Mouse (Mus musculus) skeletal muscle tissue, postnatal 0 days (tissue): ENCODE data around the gene Acsl5. TPM values are rescaled to one million over a fixed set of nuclear protein-coding genes. Genes with fewer than 3 reads are reported as not detected.

Experiments used
- polyA plus RNA-seq: library from polyadenylated mRNA; unstranded; fragments of >200 nt; fragmentation: Nextera tagmentation; extraction: Ambion mirVana; gene quantifications from 2 replicates; pipeline ENCODE4 v1.2.1, GENCODE M21; 2015

Acsl5 gene
- 6.9 and 13.8 TPM in 2 replicates for polyA plus RNA-seq

DNA sequence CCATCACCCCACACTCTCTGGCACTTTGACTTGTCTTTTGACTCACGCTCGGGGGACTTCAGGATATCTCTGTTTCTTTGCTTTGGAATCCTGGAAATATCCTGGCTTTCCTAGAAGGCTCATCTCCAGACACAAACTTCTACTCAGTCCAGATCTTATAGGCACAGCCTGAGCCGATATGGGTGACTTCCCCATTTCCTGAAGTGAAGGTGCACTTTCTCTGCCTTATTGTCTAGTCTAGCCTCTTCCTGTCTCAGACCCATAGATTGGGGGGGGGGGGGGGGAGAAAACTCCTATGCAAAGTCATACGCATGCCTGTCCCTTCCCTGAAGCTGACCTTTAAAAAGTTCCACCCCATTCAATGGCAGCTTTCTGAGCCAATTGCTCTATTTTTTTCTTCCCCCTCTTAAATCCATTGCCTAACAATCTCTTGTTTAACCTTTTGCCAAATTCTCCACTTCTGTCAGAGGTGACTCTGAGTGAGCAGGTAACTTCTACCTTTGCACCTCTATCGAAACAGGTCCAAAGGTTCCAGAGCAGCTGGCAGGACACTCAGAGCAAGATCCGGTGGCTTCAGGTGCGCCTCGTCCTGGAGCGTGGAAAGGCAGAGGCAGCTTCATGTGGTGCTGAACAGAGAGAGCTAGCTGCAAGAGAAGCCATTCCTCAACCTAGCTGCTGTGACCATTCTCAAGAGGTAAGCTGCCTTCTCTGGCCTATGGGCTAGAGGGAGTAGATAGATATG lies at the start of gene Acsl5:
Acsl5 (plus strand) TSS at position 556 of the 742 bp plus-strand sequence.

GRCm38 (mm10) chr19:55241186-55241645 lies 10.5 kb upstream of the Acsl5 start, which contains the start of gene Gucy2g:
Gene Gucy2g, minus strand, starts transcription at chr19:55241236.

GRCm38 (mm10) chr19:55315452-55316108 lies 63.8 kb downstream of the Acsl5 start, which contains the start of gene Zdhhc6:
Gene Zdhhc6, minus strand, starts transcription at chr19:55316032.

DNA sequence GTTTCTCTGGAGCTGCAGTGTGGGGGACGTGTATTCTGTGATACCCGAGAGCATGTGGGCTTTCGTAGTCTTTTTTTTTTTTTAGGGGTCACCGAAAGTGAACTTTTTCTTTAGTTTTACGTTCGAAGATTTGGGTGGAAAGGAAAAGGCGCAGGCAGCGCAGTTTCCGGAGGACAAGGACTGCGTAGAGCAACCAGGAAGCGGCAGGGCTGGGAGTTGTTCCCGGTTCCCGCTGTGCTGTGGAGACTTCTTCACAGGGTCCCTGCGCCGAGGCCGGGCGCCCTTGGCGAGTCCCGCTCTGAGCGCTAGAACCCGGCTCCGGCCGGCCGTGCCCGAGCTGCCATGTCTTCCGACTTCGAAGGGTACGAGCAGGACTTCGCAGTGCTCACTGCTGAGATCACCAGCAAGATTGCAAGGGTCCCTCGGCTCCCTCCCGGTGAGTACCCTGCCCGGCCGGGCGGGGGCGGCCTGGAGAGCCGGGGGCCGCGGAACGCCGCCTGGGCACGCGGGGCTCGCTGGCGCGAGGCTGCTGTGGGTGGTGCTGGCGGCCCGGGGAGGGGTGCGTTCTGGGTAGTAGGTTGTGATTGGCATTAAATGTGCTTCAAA lies 64.5 kb downstream of the Acsl5 start, which contains the start of gene Vti1a:
Vti1a (plus strand) TSS at position 187 of the 606 bp plus-strand sequence.

Other genes with a start within 250 kb of the Acsl5 start
- 19.1 and 22.5 TPM in 2 replicates for gene Gpam, start 124.7 kb upstream of the Acsl5 start, polyA plus RNA-seq
- gene Tectb, start 71.2 kb upstream of the Acsl5 start, polyA plus RNA-seq = not detected in 2 replicates
- gene Gucy2g, start 10.7 kb upstream of the Acsl5 start, polyA plus RNA-seq = 0.04 and 0.05 TPM in 2 replicates
- gene Zdhhc6, start 64.1 kb downstream of the Acsl5 start, polyA plus RNA-seq = 39.8 and 43.8 TPM in 2 replicates
- 9.6 and 11.5 TPM in 2 replicates for gene Vti1a, start 64.4 kb downstream of the Acsl5 start, polyA plus RNA-seq